In genomic region chr6:92921843-92922242, GRCm38 (mm10) we compare ENCODE assay signal across 11 mouse cellular contexts. TPM values are rescaled to one million over a fixed set of nuclear protein-coding genes. Genes with fewer than 3 reads are reported as not detected.
DNase-seq lines count a peak whose midpoint lies in the region; ATAC-seq and TF ChIP-seq lines count a peak whose summit lies in the region.
"Had no signal": no experiment of that assay in that cellular context is flagged by ENCODE, and none has a peak within 500 bp of the region (broad histone marks: within the 10 kb centered on the region; RNA-seq: fewer than 3 reads in every experiment).

No protein-coding gene starts in this region.

- TF ChIP-seq POLR2A in lung, adult 2 months (IDR thresholded peaks at IDR 0.05; ENCODE audit: borderline replicate concordance, extremely low read depth, low read depth, low read length): no peak

- H3K27me3 ChIP-seq in lung, embryonic 14.5 days (ENCODE audit: insufficient read depth, low read length): no peaks in the 10 kb centered on the region
- H3K27me3 ChIP-seq in kidney, embryonic 16.5 days (ENCODE audit: insufficient read depth, low read length): no peaks in the 10 kb centered on the region
- H3K27me3 ChIP-seq in forebrain, embryonic 11.5 days (ENCODE audit: control insufficient read depth, insufficient read depth, low read length): no peaks in the 10 kb centered on the region

- no peak overlapping the region for H3K4me3 ChIP-seq in lung, embryonic 14.5 days (ENCODE audit: low read depth, low read length)
- no peak overlapping the region for H3K4me3 ChIP-seq in lung, adult 2 months (replicated peaks; ENCODE audit: extremely low read depth, low read depth, low read length)
- no peak overlapping the region for H3K4me3 ChIP-seq in kidney, embryonic 16.5 days (ENCODE audit: low read length)
- H3K4me3 ChIP-seq in forebrain, embryonic 11.5 days (ENCODE audit: low read depth, low read length): no peak overlapping the region
- H3K4me3 ChIP-seq: hindbrain, embryonic 10.5 days had no signal

- DNase-seq in lung, embryonic 14.5 days: peak; percentile 34
- no peak for DNase-seq in lung, adult 2 months
- peak; percentile 29 to 46 for DNase-seq in heart, postnatal 10 days
- DNase-seq in testis, postnatal 10 days (ENCODE audit: low spot score): peak; percentile 60
- DNase-seq in forebrain, embryonic 11.5 days (ENCODE audit: low spot score): no peak
- no peak for DNase-seq in spleen, postnatal 10 days (ENCODE audit: low spot score in 2 of 2)
- DNase-seq: thymus, postnatal 25 days had no signal

- no peak for ATAC-seq in lung, embryonic 14.5 days (ENCODE audit: insufficient read depth)
- peak; percentile 87 for ATAC-seq in kidney, embryonic 16.5 days (ENCODE audit: low FRiP score, low TSS enrichment)
- no peak for ATAC-seq in forebrain, embryonic 11.5 days (replicated peaks; ENCODE audit: low FRiP score)

- 16% methylated on average over 4 of the region's 4 CpGs for WGBS in lung, embryonic 14.5 days
- WGBS in lung, adult 2 months: 9% methylated on average over 4 of the region's 4 CpGs
- WGBS in kidney, embryonic 16.5 days: 11% methylated on average over 4 of the region's 4 CpGs
- 49% methylated on average over 4 of the region's 4 CpGs for WGBS in forebrain, embryonic 11.5 days

- H3K9me3 ChIP-seq in lung, embryonic 14.5 days (ENCODE audit: low read depth, low read length): no peaks in the 10 kb centered on the region
- H3K9me3 ChIP-seq in kidney, embryonic 16.5 days (ENCODE audit: low read length): no peaks in the 10 kb centered on the region
- H3K9me3 ChIP-seq in forebrain, embryonic 11.5 days (ENCODE audit: control insufficient read depth, low read length): no peaks in the 10 kb centered on the region
- H3K9me3 ChIP-seq: hindbrain, embryonic 10.5 days had no signal

- intact Hi-C loops in heart, postnatal 10 days (cut with DNase I): no loop called here

- peaks cover 15% of the 10 kb centered on the region; the same call in 1 of the 2 replicates for H3K36me3 ChIP-seq in lung, embryonic 14.5 days (ENCODE audit: insufficient read depth)
- H3K36me3 ChIP-seq in kidney, embryonic 16.5 days (ENCODE audit: insufficient read depth, low read length): peaks cover 18% of the 10 kb centered on the region; the same call in 1 of the 2 replicates
- no peaks in the 10 kb centered on the region for H3K36me3 ChIP-seq in forebrain, embryonic 11.5 days (ENCODE audit: control insufficient read depth, insufficient read depth, low read length)
- H3K36me3 ChIP-seq: hindbrain, embryonic 10.5 days had no signal

- TF ChIP-seq CTCF in lung, embryonic 14.5 days (IDR thresholded peaks at IDR 0.05; ENCODE audit: low read depth): no peak
- TF ChIP-seq CTCF in lung, adult 2 months (IDR thresholded peaks at IDR 0.05; ENCODE audit: insufficient read depth, low read length): no peak

- no peak overlapping the region for H3K9ac ChIP-seq in lung, embryonic 14.5 days
- no peak overlapping the region for H3K9ac ChIP-seq in kidney, embryonic 16.5 days (replicated peaks; ENCODE audit: low read length)
- no peak overlapping the region for H3K9ac ChIP-seq in forebrain, embryonic 11.5 days (ENCODE audit: low read length)

- H3K4me1 ChIP-seq in lung, embryonic 14.5 days (ENCODE audit: insufficient read depth): peaks cover 8% of the 10 kb centered on the region; the same call in 1 of the 2 replicates
- peaks cover 3% of the 10 kb centered on the region for H3K4me1 ChIP-seq in lung, adult 2 months (ENCODE audit: control insufficient read depth, insufficient read depth, low read length)
- H3K4me1 ChIP-seq in kidney, embryonic 16.5 days (ENCODE audit: insufficient read depth, low read length): peaks cover 34% of the 10 kb centered on the region
- H3K4me1 ChIP-seq in forebrain, embryonic 11.5 days (replicated peaks; ENCODE audit: control insufficient read depth, insufficient read depth, low read length): no peaks in the 10 kb centered on the region
- H3K4me1 ChIP-seq: hindbrain, embryonic 10.5 days had no signal

- no peak overlapping the region for H3K4me2 ChIP-seq in lung, embryonic 14.5 days
- peak overlapping the region; percentile 12; the same call in 1 of the 2 replicates for H3K4me2 ChIP-seq in kidney, embryonic 16.5 days (replicated peaks; ENCODE audit: low read depth, low read length)
- H3K4me2 ChIP-seq in forebrain, embryonic 11.5 days (ENCODE audit: low read depth, low read length, severe bottlenecking): no peak overlapping the region

- H3K27ac ChIP-seq in lung, embryonic 14.5 days (ENCODE audit: low read depth): no peak overlapping the region
- H3K27ac ChIP-seq in kidney, embryonic 16.5 days (ENCODE audit: low read length): peak overlapping the region; percentile 84
- H3K27ac ChIP-seq in forebrain, embryonic 11.5 days (ENCODE audit: low read depth, low read length): no peak overlapping the region
- H3K27ac ChIP-seq: hindbrain, embryonic 10.5 days had no signal

RNA-seq across cellular contexts. Expression of gene Adamts9, which starts 21.4 kb away (rescaled TPM):
- 12.1 and 13.8 TPM in 2 replicates for polyA plus RNA-seq in lung, embryonic 14.5 days (2014; fragmentation: Nextera tagmentation; extraction: Ambion mirVana)
- polyA plus RNA-seq in lung, adult 2 months (2012; rRNA removed): 6.7 and 12.2 TPM in 2 replicates
- 10 to 100 TPM; 42.7 to 49.2 TPM for total RNA-seq in heart, postnatal 10 days (2021)
- 12.0 and 13.9 TPM in 2 replicates for polyA plus RNA-seq in kidney, embryonic 16.5 days (2015; fragmentation: Nextera tagmentation; extraction: Ambion mirVana)
- 2.3 and 2.8 TPM in 2 replicates for polyA plus RNA-seq in forebrain, embryonic 11.5 days (2014; fragmentation: Nextera tagmentation; extraction: Ambion mirVana)

RNA-seq across cellular contexts. Expression of gene Gm15737, which starts 52.7 kb away (rescaled TPM):
- polyA plus RNA-seq in lung, embryonic 14.5 days (2014; fragmentation: Nextera tagmentation; extraction: Ambion mirVana): 0.16 and 0.20 TPM in 2 replicates
- polyA plus RNA-seq in lung, adult 2 months (2012; rRNA removed): 0.02 TPM in 1 of 2 replicates, not detected in the other
- total RNA-seq in heart, postnatal 10 days (2021): under 1 TPM; 0.07 to 0.36 TPM
- 0.04 and 0.12 TPM in 2 replicates for polyA plus RNA-seq in kidney, embryonic 16.5 days (2015; fragmentation: Nextera tagmentation; extraction: Ambion mirVana)
- polyA plus RNA-seq in forebrain, embryonic 11.5 days (2014; fragmentation: Nextera tagmentation; extraction: Ambion mirVana): not detected in 2 replicates
- total RNA-seq: layer of hippocampus, adult 18-20 months had no signal
- polyA plus RNA-seq: cortical plate, adult 2 months had no signal

Comparison
In these comparisons a context has a peak if more than half of its experiments do, and no peak if none do; other contexts are left out.
1. DNase-seq: peak in lung, embryonic 14.5 days (single experiment), heart, postnatal 10 days (2 of 2) and testis, postnatal 10 days (single experiment); none in lung, adult 2 months (single experiment), forebrain, embryonic 11.5 days (single experiment) and spleen, postnatal 10 days (0 of 2).